Mouse (Mus musculus) embryo, embryonic 10 days (tissue): ENCODE measurements around the gene Gtpbp8.

Experiments used
- DNase-seq: peaks from one replicate; pipeline ENCODE4 v3.0.0-alpha.2; 2015; ENCODE audit warnings: low spot score

Gtpbp8 gene

DNA sequence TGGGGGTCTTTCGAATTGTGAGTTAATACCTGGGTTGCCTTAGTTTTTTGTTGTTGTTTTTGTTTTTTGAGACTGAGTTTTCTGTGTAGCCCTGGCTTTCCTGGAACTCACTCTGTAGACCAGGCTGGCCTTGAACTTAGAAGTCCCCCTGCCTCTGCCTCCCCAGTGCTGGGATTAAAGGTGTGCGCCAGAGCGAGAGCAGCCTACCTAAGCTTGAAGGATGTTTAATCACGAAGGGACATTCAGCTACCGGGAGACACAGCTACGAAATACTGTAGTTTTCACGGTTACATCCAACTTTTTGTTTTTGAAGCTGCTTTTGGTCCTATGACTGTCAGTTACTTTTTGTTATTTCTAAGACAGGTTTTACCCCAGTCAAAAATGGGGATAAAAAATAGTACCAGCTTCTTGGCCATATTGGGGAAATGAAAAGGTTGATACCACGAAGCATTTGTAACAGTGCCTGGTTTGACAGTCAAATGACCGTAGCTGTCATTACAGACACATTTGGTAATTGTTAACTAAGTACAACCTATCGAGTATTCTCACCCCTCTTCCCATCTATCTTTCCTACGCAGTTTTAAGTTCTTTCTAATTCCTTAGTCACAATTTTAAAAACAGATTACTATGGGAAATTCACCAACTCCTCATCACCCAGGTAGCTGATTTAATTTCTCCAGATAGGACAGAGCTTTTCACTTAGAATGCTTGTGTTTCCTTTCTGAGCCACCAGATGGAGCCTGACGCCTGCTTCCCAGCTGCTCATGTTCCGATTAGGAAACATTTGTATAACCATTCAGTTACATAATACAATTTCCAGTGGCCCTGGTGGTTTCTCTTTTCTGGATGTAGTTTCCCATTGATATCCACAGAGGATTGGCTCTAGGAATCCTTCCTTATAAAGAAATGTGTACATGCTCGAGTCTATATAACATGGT lies 20.6 kb downstream of the Gtpbp8 start:
- DNase-seq = peak; percentile 85

DNA sequence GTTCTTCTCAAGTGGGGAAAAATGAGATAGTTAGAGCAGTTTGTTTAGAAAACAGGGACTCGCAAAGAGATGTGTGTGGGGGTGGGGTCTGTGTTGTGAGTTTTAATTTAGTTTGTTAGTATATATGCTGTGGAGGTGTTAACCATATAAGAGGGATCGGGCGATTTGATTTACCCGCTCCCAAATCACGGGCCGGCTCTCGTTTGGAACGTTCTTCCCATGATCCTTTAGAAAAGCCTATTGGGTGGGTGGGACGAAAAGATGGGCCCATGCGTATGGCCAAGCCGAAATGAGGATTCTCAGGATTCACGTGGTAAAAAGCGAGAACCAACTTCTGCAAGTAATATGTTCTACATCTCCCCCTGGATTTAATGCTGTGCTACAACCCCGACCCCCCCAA lies 21.3 kb downstream of the Gtpbp8 start:
- DNase-seq = peak; percentile 84

DNA sequence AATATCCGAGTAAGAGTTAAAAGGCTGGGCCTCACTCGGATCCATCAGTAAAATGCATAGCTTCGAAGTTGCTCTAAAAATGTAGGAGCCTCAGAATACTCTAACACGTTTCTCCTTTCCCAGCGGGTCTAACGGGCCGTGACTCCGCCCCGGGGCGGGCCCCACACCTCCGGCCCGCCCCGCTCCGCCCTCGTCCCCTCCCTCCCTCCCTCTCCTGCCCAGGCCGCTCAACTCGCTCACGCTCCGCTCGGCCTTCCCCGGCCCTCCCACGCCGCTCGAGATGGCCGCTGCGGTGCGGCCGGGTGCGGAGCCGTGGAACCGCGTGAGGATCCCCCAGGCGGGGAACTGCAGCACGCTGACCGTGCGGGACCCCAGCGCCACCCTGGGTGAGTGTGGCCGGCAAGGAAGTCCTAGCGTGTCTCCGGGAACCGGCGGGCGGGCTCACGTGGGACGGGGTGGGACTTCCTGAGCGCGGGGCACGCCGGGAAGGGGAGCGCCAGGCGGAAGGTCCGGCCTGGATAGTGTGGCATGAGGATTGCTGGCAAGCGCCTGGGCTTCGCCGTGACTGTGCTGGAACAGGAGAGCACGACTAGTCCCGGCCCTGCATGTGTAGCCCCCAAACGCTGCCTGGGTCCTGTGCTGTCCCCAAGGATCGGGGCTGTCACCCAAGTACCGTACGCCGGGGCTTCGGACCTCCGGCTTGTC lies 21.9 kb downstream of the Gtpbp8 start, which contains the start of gene Nepro:
TSS of gene Nepro (plus strand) at position 219 of the 705 bp plus-strand sequence.
- peak; percentile 93 for DNase-seq

DNA sequence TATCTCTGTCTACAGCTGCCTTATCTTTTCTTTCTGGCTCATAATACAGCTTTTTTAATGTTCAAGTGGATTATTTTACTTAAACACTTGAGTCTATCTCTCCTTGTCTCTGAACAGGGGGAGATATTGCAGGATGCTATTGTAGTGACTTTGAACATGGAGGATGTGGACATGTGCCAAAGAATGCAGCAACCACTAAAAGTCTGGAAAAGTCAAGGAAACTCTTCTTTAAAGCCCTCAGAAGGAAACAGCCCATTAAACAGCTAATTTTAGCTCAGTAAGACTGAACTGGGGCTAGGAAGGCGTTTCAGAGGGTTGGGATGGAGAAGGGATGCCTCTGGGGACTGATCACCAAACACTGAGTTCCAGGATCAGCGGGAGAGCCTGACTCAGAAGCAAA lies 23.5 kb downstream of the Gtpbp8 start:
- no peak for DNase-seq

- peak; percentile 62 for DNase-seq
Measured at GRCm38 (mm10) chr16:44720518-44720917, 25.6 kb downstream of the Gtpbp8 start.

DNA sequence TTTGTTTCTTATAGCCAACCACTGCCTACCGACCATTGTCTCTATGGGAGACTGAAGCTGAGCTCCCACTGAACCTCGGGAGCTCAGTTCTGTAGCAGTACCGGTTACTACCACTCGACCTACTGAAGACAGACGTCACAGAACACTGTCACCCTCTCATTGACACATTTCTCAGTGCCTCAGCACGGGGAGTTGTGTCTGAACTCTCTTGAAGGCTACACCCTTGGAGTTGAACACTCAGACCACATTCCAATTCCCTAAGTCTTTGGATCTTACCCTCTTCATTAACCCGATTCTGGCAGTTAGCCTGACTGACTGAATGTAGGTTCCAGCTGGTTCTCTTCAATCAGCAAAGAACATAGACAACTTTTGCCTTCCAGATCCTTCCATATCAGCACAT lies 26.8 kb downstream of the Gtpbp8 start:
- no peak for DNase-seq

GRCm38 (mm10) chr16:44717838-44718237 lies 28.3 kb downstream of the Gtpbp8 start:
- no peak for DNase-seq

GRCm38 (mm10) chr16:44717141-44717634 lies 29.0 kb downstream of the Gtpbp8 start:
- DNase-seq = no peak

- DNase-seq = peak; percentile 80
Measured at GRCm38 (mm10) chr16:44716305-44717140, 29.6 kb downstream of the Gtpbp8 start.

- no peak for DNase-seq
Measured at GRCm38 (mm10) chr16:44703458-44703857, 42.7 kb downstream of the Gtpbp8 start.

DNA sequence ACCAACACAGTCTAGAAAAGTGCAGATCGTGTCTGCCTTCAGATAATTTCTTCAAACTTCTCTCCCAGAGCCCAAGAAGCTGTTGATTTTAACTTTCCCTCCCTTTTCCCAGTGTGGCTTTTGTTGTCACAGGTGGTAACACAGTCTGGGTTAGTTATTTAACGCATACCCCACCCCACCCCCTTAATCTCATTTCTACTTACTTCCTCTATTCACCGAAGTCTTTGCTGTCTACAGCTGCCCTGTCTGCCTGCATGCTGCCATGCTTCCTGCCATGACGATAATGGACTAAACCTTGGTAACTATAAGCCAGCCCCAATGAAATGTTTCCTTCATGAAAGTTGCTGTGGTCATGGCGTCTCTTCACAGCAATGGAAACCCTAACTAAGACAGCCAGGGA lies 43.9 kb downstream of the Gtpbp8 start:
- no peak for DNase-seq

GRCm38 (mm10) chr16:44701155-44701554 lies 45.0 kb downstream of the Gtpbp8 start:
- no peak for DNase-seq

GRCm38 (mm10) chr16:44697473-44698205 lies 48.5 kb downstream of the Gtpbp8 start:
- no peak for DNase-seq

DNA sequence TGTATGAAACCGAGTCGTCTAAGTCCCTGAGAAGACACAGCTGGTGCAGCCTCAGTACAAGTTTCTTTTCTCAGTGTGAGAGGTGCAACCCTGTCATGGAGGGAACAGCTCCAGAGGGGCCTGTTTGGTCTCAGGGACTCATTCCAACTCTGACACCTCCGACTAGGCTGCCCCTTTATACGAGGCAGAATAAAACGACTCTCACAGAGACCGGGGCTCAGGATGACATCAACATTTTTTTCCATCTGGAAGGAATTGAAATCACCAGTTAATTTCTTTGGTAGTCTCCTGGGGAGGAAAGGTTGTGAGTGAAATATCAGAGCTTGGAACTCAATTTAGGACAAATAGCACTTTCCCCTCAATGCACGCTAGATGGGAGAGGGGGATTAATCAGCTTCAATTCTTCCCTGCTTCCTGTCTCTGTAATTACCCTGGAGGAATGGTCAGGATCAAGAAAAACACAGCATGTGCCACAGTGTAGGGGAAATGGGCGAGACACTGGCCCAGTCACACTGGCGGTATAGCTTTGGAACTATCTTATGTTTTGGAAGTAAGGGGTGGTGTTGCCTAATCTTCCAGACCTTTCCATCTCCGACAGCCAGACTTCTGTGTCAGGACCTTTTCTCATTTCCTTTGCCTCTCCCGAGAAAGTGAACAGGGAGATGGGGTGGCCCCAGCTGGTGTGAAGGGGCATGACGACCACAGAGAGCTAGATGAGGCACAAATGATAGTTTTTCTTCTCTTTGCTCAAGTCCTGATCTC lies 50.1 kb downstream of the Gtpbp8 start:
- peak; percentile 22 for DNase-seq

GRCm38 (mm10) chr16:44695214-44695858 lies 50.8 kb downstream of the Gtpbp8 start:
- no peak for DNase-seq

DNA sequence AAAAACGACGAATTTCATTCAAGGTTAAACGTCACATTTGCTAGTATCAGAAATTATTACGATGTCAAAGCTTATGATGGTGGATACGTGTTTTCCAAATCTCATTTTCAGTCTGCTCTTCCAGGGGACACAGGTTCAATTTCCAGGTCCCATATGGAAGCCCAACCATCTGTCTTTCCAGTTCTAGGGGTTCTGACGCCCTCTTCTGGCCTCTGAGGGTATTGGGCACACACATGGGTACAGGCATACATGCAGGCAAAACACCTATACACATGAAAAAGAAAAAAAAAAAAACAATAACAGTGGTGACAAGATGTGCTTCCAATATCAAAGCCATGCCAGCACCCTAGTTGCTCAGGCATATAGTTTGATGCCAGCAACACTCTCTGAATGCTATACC lies 52.5 kb downstream of the Gtpbp8 start:
- DNase-seq = peak; percentile 32

- DNase-seq = no peak
Measured at GRCm38 (mm10) chr16:44692541-44692940, 53.6 kb downstream of the Gtpbp8 start.

DNA sequence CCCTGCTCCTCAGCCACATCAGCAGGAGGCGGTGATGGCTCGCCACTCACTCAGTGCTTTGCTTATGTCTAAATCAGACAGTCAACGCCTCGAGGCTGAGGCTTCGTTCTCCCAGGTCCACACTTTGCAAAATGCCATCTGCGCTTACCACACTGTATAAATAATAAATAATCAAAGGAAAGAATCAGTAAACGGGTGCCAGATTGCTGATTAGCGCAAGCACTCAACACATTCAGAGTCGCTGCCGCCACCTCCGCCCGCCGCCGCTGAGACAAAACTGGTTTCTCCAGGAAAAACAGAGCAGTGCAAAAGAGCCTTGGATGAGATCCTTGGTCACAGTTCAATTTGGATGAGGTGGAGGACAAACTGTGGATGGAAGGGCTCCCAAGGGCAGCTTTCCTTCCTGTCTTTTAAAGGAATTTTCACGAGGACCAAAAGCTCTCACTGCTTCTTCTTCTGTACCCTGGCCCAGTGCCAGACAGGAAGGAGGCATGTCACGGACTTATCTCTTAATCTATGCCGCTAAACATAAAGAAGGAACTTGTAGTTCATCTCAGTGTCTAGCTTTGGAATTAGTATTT lies 54.5 kb downstream of the Gtpbp8 start:
- DNase-seq = no peak

DNA sequence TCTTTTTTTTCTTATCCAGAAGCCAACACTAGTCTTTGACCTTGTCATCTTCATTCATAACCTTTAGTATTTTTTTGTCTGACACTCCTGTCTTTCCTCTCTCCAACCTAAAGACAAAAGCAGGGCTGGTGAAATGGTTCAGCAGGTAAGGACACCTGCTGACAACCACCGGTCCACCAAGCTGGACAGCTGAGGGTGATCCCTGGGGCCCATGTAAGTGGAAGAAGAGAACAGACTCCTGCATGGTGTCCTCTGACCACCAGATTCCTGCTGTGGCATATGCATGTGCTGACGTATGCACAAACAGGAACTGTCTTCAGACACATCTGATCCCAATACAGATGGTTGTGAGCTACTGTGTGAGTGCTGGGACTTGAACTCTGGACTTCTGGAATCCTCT lies 55.1 kb downstream of the Gtpbp8 start:
- no peak for DNase-seq

DNA sequence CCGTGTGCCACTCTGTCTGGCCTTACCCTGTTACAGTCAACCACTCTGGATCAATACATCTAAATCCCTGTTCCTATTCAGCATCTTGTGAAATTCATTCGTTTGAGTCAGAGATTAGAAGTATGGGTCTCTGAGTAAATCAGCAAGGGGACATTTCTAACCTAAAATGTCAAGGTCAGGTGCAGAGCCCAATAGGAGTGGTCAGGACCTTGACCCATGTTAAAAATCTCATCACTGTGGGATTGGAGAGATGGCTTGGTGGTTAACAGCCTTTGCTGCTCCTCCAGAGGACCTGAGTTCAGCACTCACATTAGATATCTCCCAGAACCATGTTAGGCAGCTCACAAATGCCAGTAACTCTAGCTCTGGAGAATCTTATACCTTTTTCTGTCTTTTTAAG lies 55.7 kb downstream of the Gtpbp8 start:
- no peak for DNase-seq
